Mouse (Mus musculus) midbrain, embryonic 12.5 days (tissue): Measurements from ENCODE around the gene Arhgef12. TPM values are rescaled to one million over a fixed set of nuclear protein-coding genes. Genes with fewer than 3 reads are reported as not detected.

ENCODE experiments used
- ATAC-seq: fragments of 200-750 bp; cut with Nextera tagmentation; 2 replicates; pipeline ENCODE4 v1.8.0; 2017; ENCODE audit warnings: low read depth, moderate TSS enrichment, moderate library complexity; ENCODE audit not compliant: low FRiP score
- H3K27ac ChIP-seq: fragments of 300-500 bp; sonication (generic); replicated peaks from 2 replicates; pipeline ENCODE4 v1.5.1; 2016; ENCODE audit warnings: mild to moderate bottlenecking
- H3K27me3 ChIP-seq: fragments of 300-500 bp; sonication (generic); 2 replicates; pipeline ENCODE4 v1.6.1; 2016; ENCODE audit warnings: mild to moderate bottlenecking
- H3K36me3 ChIP-seq: fragments of 300-500 bp; sonication (generic); 2 replicates; pipeline ENCODE4 v1.6.1; 2016
- H3K4me1 ChIP-seq: fragments of 300-500 bp; sonication (generic); 2 replicates; pipeline ENCODE4 v1.6.1; 2016
- H3K4me2 ChIP-seq: fragments of 300-500 bp; sonication (generic); replicated peaks from 2 replicates; pipeline ENCODE4 v1.6.1; 2016; ENCODE audit warnings: mild to moderate bottlenecking, moderate library complexity
- H3K4me3 ChIP-seq: fragments of 300-500 bp; sonication (generic); 2 replicates; pipeline ENCODE4 v1.5.1; 2016; ENCODE audit warnings: mild to moderate bottlenecking
- H3K9ac ChIP-seq: fragments of 300-500 bp; sonication (generic); replicated peaks from 2 replicates; pipeline ENCODE4 v1.6.1; 2016; ENCODE audit warnings: mild to moderate bottlenecking, moderate library complexity
- H3K9me3 ChIP-seq: fragments of 300-500 bp; sonication (generic); 2 replicates; pipeline ENCODE4 v1.6.1; 2016; ENCODE audit warnings: mild to moderate bottlenecking
- WGBS: fragments of 180-500 bp; shearing (Covaris S2); methylation state at CpG from one replicate; pipeline ENCODE4 v1.1.7; 2016; 5-methylcytosine and 5-hydroxymethylcytosine counted together
- polyA plus RNA-seq: library from polyadenylated mRNA; unstranded; fragments of >200 nt; fragmentation: Nextera tagmentation; extraction: Ambion mirVana; gene quantifications from 2 replicates; pipeline ENCODE4 v1.2.1, GENCODE M21; 2016

The Arhgef12 gene
- 16.6 and 17.4 TPM in 2 replicates for polyA plus RNA-seq

GRCm38 (mm10) chr9:43107187-43107517 is at the start of gene Arhgef12:
Gene Arhgef12, minus strand, starts transcription at chr9:43107239.
- H3K4me2 ChIP-seq = peak within 1 kb of the TSS; percentile 74
- H3K4me1 ChIP-seq = peaks cover 30% of the 10 kb centered on the region
- H3K36me3 ChIP-seq = peaks cover 16% of the 10 kb centered on the region
- H3K4me3 ChIP-seq = peak within 1 kb of the TSS; percentile 95
- H3K9ac ChIP-seq = peak within 1 kb of the TSS; percentile 93
- no peaks in the 10 kb centered on the region for H3K9me3 ChIP-seq
- H3K27ac ChIP-seq = peak within 1 kb of the TSS; percentile 88
- ATAC-seq = no peak
- no peaks in the 10 kb centered on the region for H3K27me3 ChIP-seq
- WGBS = 41% methylated on average over 10 of the region's 10 CpGs

DNA sequence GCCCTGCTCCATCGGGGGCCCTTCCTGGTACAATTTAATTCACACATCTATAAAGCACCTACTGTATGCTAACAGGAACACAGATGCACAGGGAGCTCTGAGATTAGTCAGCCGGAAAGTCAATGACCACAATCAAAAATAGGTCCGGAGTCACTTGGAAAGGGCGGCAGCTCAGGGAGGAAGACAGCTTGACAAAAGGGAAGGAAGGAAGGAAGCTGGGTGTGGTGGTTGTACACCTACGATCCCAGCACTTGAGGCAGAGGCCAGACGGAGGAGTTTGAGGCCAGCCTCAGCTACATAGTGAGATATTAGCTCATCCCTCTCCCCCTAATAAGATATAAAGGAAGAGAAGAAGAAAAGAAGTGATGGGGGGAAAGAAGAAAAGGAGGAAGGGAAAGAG is 48.9 kb upstream of the Arhgef12 start:
- Histone ChIP-seq H3K27me3 (no peaks in the 10 kb centered on the region), H3K27ac (no peak overlapping the region), H3K9me3 (no peaks in the 10 kb centered on the region), H3K4me1 (no peaks in the 10 kb centered on the region), H3K9ac (no peak overlapping the region), H3K36me3 (no peaks in the 10 kb centered on the region), H3K4me3 (no peak overlapping the region), H3K4me2 (no peak overlapping the region)
- WGBS = 86% methylated on average over 6 of the region's 6 CpGs
- no peak for ATAC-seq

DNA sequence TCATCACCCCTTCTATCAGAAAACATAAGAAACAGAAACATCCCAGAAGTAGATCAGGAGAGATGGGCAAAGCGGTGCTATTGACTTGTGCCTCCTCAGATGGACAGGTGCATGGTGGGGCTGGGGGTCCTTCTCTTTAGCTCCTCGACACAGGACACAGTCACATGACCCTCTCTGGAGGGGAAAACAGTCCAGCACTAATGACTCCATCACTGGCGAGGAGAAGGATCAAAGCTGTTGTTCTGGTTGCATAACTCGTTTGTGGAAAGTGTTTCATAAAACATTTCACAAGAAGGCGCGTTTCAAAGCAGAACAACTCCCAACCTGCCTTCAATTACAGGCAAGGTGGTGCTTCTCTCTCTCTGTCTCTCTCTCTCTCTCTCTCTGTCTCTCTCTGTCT is 44.7 kb upstream of the Arhgef12 start:
- 91% methylated on average over 6 of the region's 6 CpGs for WGBS
- H3K9ac ChIP-seq = no peak overlapping the region
- no peak for ATAC-seq

DNA sequence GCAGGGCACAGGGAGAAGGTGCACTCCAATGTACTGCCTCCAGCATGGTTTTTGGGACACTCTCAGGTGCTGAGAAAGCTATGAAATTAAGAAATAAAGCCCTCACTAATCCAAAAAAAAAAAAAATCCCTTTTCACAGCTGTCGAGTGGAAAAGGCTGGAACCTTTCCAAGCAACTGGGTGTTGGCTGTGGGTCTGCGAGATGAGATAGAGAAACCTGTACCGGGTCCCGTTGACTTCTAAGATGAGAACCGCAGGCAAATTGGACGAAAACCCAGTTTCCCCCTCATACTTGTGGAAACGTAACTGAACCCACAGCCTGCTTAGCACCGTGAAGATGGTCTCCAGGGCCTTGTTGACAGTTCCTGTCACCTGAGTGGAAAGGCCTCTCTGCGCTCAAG is 43.9 kb upstream of the Arhgef12 start:
- Histone ChIP-seq H3K27ac (no peak overlapping the region), H3K4me3 (no peak overlapping the region), H3K27me3 (no peaks in the 10 kb centered on the region), H3K4me1 (no peaks in the 10 kb centered on the region), H3K4me2 (no peak overlapping the region), H3K9me3 (no peaks in the 10 kb centered on the region), H3K9ac (no peak overlapping the region), H3K36me3 (no peaks in the 10 kb centered on the region)
- WGBS = 87% methylated on average over 9 of the region's 9 CpGs
- no peak for ATAC-seq

More for the DNA sequence above, 44.7 kb upstream of the Arhgef12 start:
- Histone ChIP-seq H3K4me1 (no peaks in the 10 kb centered on the region), H3K27ac (no peak overlapping the region), H3K4me2 (no peak overlapping the region), H3K4me3 (no peak overlapping the region), H3K9me3 (no peaks in the 10 kb centered on the region), H3K36me3 (no peaks in the 10 kb centered on the region), H3K27me3 (no peaks in the 10 kb centered on the region)

DNA sequence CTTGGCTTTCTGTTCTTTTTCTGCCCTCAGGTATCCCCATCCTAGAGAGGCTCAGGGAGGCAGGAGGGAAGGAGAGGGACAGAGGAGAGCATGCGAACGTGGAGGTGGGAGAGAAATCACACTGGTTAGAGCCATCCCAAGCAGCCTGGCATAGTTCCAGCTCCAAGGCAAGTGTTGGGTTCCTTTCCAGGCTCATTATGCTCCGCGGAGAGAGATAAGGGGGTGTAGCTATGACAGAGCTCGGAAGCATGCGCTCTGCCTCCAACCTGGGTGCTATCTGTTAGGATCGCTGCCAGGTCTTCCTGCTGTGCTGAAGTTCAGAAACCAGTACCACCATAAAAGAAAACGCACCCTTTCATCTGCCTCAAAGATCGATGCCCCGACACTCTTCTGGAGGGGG is 43.0 kb upstream of the Arhgef12 start:
- no peaks in the 10 kb centered on the region for H3K27me3 ChIP-seq
- H3K9ac ChIP-seq = no peak overlapping the region
- no peak overlapping the region for H3K27ac ChIP-seq
- no peaks in the 10 kb centered on the region for H3K9me3 ChIP-seq
- no peaks in the 10 kb centered on the region for H3K4me1 ChIP-seq
- H3K4me3 ChIP-seq = no peak overlapping the region
- no peak for ATAC-seq
- H3K4me2 ChIP-seq = no peak overlapping the region
- H3K36me3 ChIP-seq = no peaks in the 10 kb centered on the region
- WGBS = 76% methylated on average over 10 of the region's 10 CpGs

DNA sequence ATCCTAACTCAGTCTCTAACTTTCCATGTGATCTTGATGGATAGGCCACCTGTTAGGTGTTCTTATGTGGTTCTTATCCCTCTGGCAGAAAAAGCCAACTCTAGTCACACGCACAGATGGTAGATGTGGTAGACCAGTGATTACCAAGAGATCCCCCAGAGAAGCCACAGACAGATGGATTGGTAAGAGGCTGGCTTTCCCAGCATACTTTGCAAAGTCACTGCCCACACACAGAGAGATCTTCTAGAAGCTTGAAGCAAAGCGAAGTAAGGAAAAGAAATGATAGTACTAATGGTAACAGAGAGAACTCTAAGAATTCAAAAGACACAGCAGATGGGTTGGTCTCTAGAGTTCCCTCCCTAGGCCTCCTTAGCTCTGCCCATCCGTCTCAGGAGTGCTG is 42.5 kb upstream of the Arhgef12 start:
- Histone ChIP-seq H3K9ac (no peak overlapping the region), H3K27ac (no peak overlapping the region), H3K27me3 (no peaks in the 10 kb centered on the region; the same call in 1 of the 2 replicates), H3K9me3 (no peaks in the 10 kb centered on the region), H3K4me1 (no peaks in the 10 kb centered on the region), H3K4me3 (no peak overlapping the region), H3K4me2 (no peak overlapping the region), H3K36me3 (no peaks in the 10 kb centered on the region)
- WGBS = 88% methylated on average over 3 of the region's 3 CpGs
- ATAC-seq = no peak

DNA sequence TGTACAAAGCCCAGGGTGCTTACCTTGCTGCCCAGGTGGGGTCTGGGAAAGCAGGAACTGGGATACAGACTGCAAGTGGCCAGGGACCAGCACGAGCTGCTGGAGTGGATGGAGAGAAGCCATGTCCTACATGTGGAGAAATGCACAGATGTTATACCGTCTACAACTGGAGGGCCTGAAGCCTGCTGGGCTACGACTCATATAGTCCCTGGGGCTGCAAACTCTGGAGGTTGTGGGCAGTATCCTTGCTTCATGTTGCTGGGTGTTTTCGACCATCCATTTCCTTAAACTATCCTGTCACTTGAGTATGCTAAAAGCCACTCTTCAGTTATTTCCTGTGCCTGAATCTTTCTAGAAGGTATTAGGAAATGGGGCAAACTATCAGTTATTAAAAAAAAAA is 38.2 kb upstream of the Arhgef12 start:
- Histone ChIP-seq H3K9ac (no peak overlapping the region), H3K4me2 (no peak overlapping the region), H3K27ac (no peak overlapping the region), H3K4me1 (no peaks in the 10 kb centered on the region), H3K4me3 (no peak overlapping the region), H3K27me3 (peaks cover 5% of the 10 kb centered on the region; the same call in 1 of the 2 replicates), H3K9me3 (no peaks in the 10 kb centered on the region), H3K36me3 (no peaks in the 10 kb centered on the region)
- 88% methylated on average over 4 of the region's 4 CpGs for WGBS
- ATAC-seq = no peak

DNA sequence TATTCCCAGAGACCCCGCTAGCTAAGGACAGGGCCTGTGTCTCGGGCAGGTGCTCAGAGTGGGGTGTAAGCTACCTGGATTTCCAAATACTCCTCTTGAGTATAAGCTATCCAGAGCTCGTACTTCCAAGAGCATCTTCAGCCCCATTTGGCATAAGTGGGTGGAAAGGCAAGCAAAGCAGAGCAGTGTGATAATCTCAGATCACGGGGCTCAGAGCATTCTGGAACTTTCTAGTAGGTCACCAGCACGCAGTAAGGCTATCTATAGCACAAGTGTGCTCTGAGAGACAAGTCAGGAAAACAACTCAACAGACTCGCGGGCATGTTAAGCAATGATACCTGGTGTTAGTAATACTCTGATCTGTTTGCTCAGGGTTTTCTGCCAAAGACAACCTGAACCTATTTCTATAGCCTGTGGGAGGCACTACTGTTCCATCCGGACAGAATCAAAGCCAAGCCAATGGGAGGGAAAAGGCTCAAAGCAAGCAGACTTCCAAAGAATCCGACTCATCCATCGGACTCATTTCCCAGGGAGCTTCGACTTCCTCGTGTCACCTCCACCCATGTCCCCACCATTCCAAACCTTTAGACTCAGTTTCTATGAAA is 37.3 kb upstream of the Arhgef12 start:
- 72% methylated on average over 12 of the region's 12 CpGs for WGBS
- no peak overlapping the region for H3K4me3 ChIP-seq
- H3K4me2 ChIP-seq = no peak overlapping the region
- no peaks in the 10 kb centered on the region for H3K36me3 ChIP-seq
- H3K4me1 ChIP-seq = no peaks in the 10 kb centered on the region
- no peaks in the 10 kb centered on the region for H3K9me3 ChIP-seq
- no peak overlapping the region for H3K9ac ChIP-seq
- H3K27me3 ChIP-seq = peaks cover 5% of the 10 kb centered on the region; the same call in 1 of the 2 replicates
- H3K27ac ChIP-seq = no peak overlapping the region
- no peak for ATAC-seq

GRCm38 (mm10) chr9:43141839-43142238 is 34.8 kb upstream of the Arhgef12 start:
- no peaks in the 10 kb centered on the region for H3K9me3 ChIP-seq
- H3K4me1 ChIP-seq = no peaks in the 10 kb centered on the region
- no peak overlapping the region for H3K9ac ChIP-seq
- no peak overlapping the region for H3K4me2 ChIP-seq
- H3K27ac ChIP-seq = no peak overlapping the region
- WGBS = 7% methylated on average over 4 of the region's 4 CpGs
- H3K36me3 ChIP-seq = no peaks in the 10 kb centered on the region
- peaks cover 5% of the 10 kb centered on the region; the same call in 1 of the 2 replicates for H3K27me3 ChIP-seq
- no peak overlapping the region for H3K4me3 ChIP-seq
- ATAC-seq = no peak

- Histone ChIP-seq H3K27ac (no peak overlapping the region), H3K36me3 (no peaks in the 10 kb centered on the region), H3K4me2 (no peak overlapping the region), H3K4me3 (no peak overlapping the region), H3K4me1 (no peaks in the 10 kb centered on the region), H3K27me3 (no peaks in the 10 kb centered on the region), H3K9me3 (no peaks in the 10 kb centered on the region), H3K9ac (no peak overlapping the region)
- no peak for ATAC-seq
- WGBS = 81% methylated on average over 3 of the region's 3 CpGs
Observed at GRCm38 (mm10) chr9:43133525-43133924, 26.5 kb upstream of the Arhgef12 start.

- H3K27me3 ChIP-seq = no peaks in the 10 kb centered on the region
- no peak for ATAC-seq
- H3K36me3 ChIP-seq = no peaks in the 10 kb centered on the region
- no peaks in the 10 kb centered on the region for H3K4me1 ChIP-seq
- no peak overlapping the region for H3K27ac ChIP-seq
- WGBS = 40% methylated on average over 4 of the region's 4 CpGs
- no peak overlapping the region for H3K4me3 ChIP-seq
- H3K4me2 ChIP-seq = no peak overlapping the region
- H3K9me3 ChIP-seq = no peaks in the 10 kb centered on the region
- H3K9ac ChIP-seq = no peak overlapping the region
Observed at GRCm38 (mm10) chr9:43132380-43132779, 25.3 kb upstream of the Arhgef12 start.

- no peak for ATAC-seq
- Histone ChIP-seq H3K4me1 (no peaks in the 10 kb centered on the region), H3K27ac (no peak overlapping the region), H3K9ac (no peak overlapping the region), H3K4me2 (no peak overlapping the region), H3K36me3 (no peaks in the 10 kb centered on the region), H3K4me3 (no peak overlapping the region), H3K9me3 (no peaks in the 10 kb centered on the region), H3K27me3 (no peaks in the 10 kb centered on the region)
- WGBS = 79% methylated on average over 5 of the region's 5 CpGs
Observed at GRCm38 (mm10) chr9:43131940-43132339, 24.9 kb upstream of the Arhgef12 start.

DNA sequence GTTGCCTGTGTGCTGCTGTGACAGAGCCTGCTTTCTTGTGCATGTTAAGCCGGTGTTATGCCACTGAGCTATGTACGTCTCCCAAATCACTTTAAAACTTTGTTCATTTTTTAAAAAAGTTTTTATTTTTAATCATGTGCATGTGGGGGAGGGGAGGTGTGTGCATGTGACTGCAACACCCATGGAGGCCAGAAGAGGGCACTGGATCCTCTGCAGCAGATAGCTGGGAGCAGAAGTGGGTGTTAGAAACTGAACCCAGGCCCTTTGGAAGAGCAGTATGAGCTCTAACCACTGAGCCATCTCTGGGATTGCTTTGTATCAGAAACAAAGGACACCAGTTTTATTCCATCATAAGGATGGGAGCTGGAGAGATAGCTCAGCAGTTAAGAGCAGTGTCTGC is 23.6 kb upstream of the Arhgef12 start:
- no peak overlapping the region for H3K4me2 ChIP-seq

More for the DNA sequence above, 23.6 kb upstream of the Arhgef12 start:
- no peak overlapping the region for H3K27ac ChIP-seq
- 88% methylated on average over 2 of the region's 2 CpGs for WGBS
- no peak overlapping the region for H3K9ac ChIP-seq
- no peaks in the 10 kb centered on the region for H3K4me1 ChIP-seq
- H3K36me3 ChIP-seq = no peaks in the 10 kb centered on the region
- H3K27me3 ChIP-seq = no peaks in the 10 kb centered on the region
- ATAC-seq = no peak
- no peak overlapping the region for H3K4me3 ChIP-seq
- H3K9me3 ChIP-seq = no peaks in the 10 kb centered on the region
